Mouse (Mus musculus): ENCODE measurements at regions not wholly inside any gene's neighbourhood (a gene's known extent, or its start where the extent isn't known, plus 50 kb on each side); places are given as distances from the start of the nearest gene placed in this dataset.
A peak's percentile ranks its signal among the peaks of the same experiment; 100 is the strongest.
"Not testable (repeated sequence)": the region's sequence is repeated elsewhere in the genome, so short reads cannot be mapped to it uniquely, and the experiment has no call there.

DNA sequence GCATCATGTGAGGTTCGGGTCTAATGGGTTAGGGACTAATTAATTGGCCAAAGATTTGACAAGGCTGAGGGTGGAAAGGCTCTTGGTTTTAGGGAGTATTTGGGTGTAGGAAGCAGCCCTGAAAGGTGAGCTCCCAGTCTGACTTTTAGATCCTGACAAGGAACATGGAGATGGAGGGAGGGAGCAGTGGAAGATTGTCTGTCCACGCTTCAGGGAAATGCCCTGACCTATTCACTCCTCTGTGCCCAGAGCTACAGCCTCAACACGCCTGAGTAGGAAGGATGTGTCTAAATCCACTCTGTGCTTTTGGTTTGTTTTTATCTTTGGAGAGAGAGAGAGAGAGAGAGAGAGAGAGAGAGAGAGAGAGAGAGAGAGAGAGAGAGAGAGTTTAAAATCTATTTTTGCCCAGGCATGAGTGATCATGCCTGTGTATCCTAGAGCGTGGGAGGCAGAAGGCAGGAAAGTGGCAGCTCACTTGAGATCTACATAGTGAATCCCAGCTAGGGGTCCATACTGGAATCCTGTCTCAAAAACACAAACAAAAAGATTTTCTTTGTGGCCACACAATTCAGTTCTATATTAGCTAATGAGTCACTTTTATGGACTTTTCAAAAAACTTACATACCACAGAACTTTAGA, 511.5 kb upstream of the Tbl1xr1 start:
- no peak for ATAC-seq (ENCODE audit: insufficient read depth, low FRiP score, low read depth)
- no peak overlapping the region for H3K27ac ChIP-seq

DNA sequence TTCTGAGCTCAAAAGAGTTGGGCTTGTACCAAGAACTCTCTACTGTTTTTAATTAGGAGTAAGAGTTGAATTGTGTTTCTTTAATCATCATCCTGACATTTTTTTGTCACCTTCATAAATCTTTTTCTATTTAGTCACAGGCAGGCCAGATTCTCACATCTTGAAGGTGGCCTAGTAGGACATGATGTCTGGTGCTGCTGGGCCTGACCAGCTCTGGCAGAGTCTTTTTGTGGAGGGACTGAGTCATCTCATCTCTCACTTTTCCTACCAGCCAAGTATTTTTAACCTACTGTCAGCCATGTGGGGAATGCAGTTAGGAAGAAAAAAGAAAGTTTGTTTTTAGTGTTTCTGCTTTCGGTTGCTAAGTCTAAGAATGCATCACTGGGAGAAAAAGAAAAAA, 506.7 kb upstream of the Tbl1xr1 start:
- no peak for ATAC-seq (ENCODE audit: insufficient read depth, low FRiP score, low read depth)
- no peak overlapping the region for H3K4me3 ChIP-seq (replicated peaks)
- H3K4me2 ChIP-seq: no peak overlapping the region
- no peaks in the 10 kb centered on the region for H3K36me3 ChIP-seq
- H3K9ac ChIP-seq: no peak overlapping the region
- H3K4me1 ChIP-seq: no peaks in the 10 kb centered on the region
- 72% methylated on average over 1 of the region's 1 CpGs for WGBS
- no peaks in the 10 kb centered on the region for H3K9me3 ChIP-seq
- H3K27ac ChIP-seq: no peak overlapping the region
- no peaks in the 10 kb centered on the region for H3K27me3 ChIP-seq (replicated peaks)

More for the DNA sequence above, 511.5 kb upstream of the Tbl1xr1 start:
- Histone ChIP-seq H3K27me3 (replicated peaks) (no peaks in the 10 kb centered on the region), H3K9ac (no peak overlapping the region), H3K4me2 (no peak overlapping the region), H3K9me3 (no peaks in the 10 kb centered on the region), H3K36me3 (no peaks in the 10 kb centered on the region), H3K4me3 (replicated peaks) (no peak overlapping the region), H3K4me1 (peaks cover 9% of the 10 kb centered on the region; the same call in 1 of the 2 replicates)
- WGBS: 49% methylated on average over 4 of the region's 4 CpGs

DNA sequence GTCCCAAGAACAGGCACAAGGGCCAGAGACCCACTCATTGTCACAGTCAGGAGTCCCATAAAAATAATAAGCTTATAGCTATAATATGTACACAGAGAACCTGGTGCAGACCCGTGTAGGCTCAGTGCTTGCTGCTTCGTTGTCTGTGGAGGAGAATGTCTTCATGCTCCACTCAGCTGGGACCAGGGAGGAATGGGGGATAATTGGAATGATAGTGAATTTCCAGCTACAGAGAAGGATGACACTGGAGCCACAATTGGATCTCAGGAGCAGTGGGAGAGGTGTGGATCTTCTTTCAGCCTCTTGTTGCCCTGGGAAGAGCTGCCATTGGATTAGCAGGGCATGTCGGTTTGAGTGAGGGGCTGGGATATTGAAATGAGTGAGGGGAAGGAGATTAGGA, 497.8 kb upstream of the Tbl1xr1 start:
- 75% methylated on average over 3 of the region's 3 CpGs for WGBS
- Histone ChIP-seq H3K4me2 (no peak overlapping the region), H3K36me3 (no peaks in the 10 kb centered on the region), H3K27ac (no peak overlapping the region), H3K4me3 (replicated peaks) (no peak overlapping the region), H3K9me3 (no peaks in the 10 kb centered on the region), H3K4me1 (no peaks in the 10 kb centered on the region), H3K27me3 (replicated peaks) (no peaks in the 10 kb centered on the region), H3K9ac (no peak overlapping the region)
- ATAC-seq (ENCODE audit: insufficient read depth, low FRiP score, low read depth): no peak

DNA sequence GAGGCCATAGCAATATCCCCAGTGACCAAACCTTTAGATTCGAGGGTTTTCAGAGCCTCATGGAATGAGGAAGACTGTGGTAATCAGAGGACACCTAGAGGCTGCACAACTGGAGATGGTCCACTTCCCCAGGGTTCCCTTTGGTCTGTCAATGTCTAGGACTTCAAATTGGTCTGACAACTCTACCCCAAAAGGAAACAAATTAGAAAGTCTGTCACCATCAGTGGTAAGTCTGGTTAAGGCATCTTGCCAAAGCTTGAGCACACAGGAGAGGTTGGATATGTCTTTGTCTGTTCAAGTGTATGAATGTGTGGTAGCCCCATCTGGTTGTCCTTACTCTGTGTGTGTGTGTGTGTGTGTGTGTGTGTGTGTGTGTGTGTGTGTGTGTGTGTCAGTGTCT, 494.3 kb upstream of the Tbl1xr1 start:
- 71% methylated on average over 1 of the region's 1 CpGs for WGBS
- H3K27me3 ChIP-seq (replicated peaks): no peaks in the 10 kb centered on the region

DNA sequence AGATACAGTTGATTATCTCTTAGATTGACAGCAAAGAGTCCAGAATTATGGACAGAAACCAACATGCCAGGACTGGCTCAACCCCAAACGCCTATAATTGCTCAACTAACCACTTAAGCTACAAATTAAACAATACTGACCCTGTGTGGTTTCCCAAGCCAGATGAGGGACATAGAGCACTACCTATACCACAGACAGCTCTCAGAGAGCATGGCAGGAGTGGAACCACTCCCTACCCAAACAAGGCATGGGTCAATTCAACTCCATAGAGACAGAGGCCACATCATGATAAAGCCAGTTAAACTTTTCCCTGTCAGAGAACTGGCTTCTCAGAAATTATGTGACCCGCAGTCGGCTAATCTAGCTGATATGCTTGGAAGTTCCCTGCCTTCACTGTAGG, 490.7 kb upstream of the Tbl1xr1 start:
- peak; percentile 66; the same call in 1 of the 2 replicates for ATAC-seq (ENCODE audit: insufficient read depth, low FRiP score, low read depth)
- Histone ChIP-seq H3K4me1 (no peaks in the 10 kb centered on the region), H3K36me3 (no peaks in the 10 kb centered on the region), H3K27ac (no peak overlapping the region), H3K27me3 (replicated peaks) (no peaks in the 10 kb centered on the region), H3K4me3 (replicated peaks) (no peak overlapping the region), H3K4me2 (no peak overlapping the region), H3K9ac (no peak overlapping the region), H3K9me3 (no peaks in the 10 kb centered on the region)
- 64% methylated on average over 3 of the region's 3 CpGs for WGBS

More for the DNA sequence above, 494.3 kb upstream of the Tbl1xr1 start:
- ATAC-seq (ENCODE audit: insufficient read depth, low FRiP score, low read depth): no peak
- Histone ChIP-seq H3K9ac (no peak overlapping the region), H3K27ac (no peak overlapping the region), H3K4me2 (no peak overlapping the region), H3K36me3 (no peaks in the 10 kb centered on the region), H3K4me3 (replicated peaks) (no peak overlapping the region), H3K9me3 (no peaks in the 10 kb centered on the region), H3K4me1 (no peaks in the 10 kb centered on the region)

DNA sequence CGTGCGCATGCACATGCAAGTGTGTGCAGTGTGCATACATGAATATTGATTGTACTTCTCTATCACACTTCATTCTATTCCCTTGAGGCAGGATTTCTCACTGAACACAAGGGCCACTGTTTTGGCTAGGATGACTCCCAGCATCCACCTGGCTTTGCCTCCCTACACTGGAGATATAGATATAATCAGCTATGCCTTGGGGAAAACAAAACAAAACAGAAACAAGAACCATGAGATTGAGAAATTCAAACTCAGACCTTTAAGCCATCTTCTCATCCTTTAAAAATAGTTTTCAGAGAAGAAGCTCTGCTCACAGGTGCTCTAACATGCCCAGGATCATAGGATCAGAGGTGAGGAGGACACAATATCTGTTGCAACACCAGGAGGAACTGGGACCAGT, 469.6 kb upstream of the Tbl1xr1 start:
- Histone ChIP-seq H3K4me2 (no peak overlapping the region), H3K4me1 (no peaks in the 10 kb centered on the region), H3K4me3 (replicated peaks) (no peak overlapping the region), H3K27me3 (replicated peaks) (no peaks in the 10 kb centered on the region), H3K27ac (no peak overlapping the region), H3K9me3 (no peaks in the 10 kb centered on the region), H3K9ac (no peak overlapping the region), H3K36me3 (no peaks in the 10 kb centered on the region)
- WGBS: 96% methylated on average over 2 of the region's 2 CpGs
- no peak for ATAC-seq (ENCODE audit: insufficient read depth, low FRiP score, low read depth)

DNA sequence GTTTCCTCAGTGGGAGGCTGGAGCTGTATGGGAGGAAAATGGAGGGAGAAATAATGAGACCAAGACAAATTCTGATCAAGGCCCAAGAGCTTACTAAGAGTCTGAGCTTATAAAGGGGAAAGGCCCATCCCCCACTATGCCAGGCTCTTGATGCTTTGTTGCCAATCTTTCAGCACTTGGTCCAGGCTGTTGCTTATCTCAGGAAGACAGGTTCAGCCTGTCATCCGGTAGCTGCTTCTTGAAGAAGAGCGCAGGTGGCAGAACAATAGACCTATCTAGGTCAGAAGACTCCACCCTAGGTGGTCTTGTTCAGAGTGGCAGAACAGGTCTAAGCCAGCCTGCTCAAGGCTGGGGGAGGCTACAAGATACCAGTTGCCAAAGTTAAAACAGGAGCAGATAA, 466.2 kb upstream of the Tbl1xr1 start:
- 89% methylated on average over 2 of the region's 2 CpGs for WGBS
- H3K4me3 ChIP-seq (replicated peaks): no peak overlapping the region
- ATAC-seq (ENCODE audit: insufficient read depth, low FRiP score, low read depth): no peak
- H3K9me3 ChIP-seq: no peaks in the 10 kb centered on the region
- no peak overlapping the region for H3K27ac ChIP-seq
- H3K27me3 ChIP-seq (replicated peaks): no peaks in the 10 kb centered on the region
- H3K9ac ChIP-seq: no peak overlapping the region
- no peak overlapping the region for H3K4me2 ChIP-seq
- H3K4me1 ChIP-seq: no peaks in the 10 kb centered on the region
- no peaks in the 10 kb centered on the region for H3K36me3 ChIP-seq

DNA sequence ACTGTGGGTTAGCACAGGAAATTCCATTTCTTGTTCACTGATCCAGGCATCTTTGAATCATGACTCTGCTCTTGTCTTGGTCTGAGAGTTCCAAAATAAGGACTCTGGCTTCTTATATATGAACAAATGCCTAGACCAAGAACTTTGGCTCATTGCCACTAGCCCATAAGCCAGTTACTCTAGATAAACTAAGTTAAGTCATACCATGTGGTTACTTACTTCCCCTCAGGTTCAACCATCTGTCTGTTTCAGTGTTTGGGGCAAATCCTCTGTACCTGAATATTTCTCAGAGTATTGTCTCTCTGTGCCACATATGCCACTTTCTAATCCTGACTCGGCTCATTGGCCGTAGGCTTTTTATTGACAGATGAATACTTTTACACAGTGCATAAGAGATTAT, 454.7 kb upstream of the Tbl1xr1 start:
- Histone ChIP-seq H3K4me2 (no peak overlapping the region), H3K27me3 (replicated peaks) (no peaks in the 10 kb centered on the region), H3K9ac (no peak overlapping the region), H3K4me3 (replicated peaks) (no peak overlapping the region), H3K4me1 (no peaks in the 10 kb centered on the region), H3K36me3 (no peaks in the 10 kb centered on the region), H3K9me3 (no peaks in the 10 kb centered on the region), H3K27ac (no peak overlapping the region)
- 90% methylated on average over 2 of the region's 2 CpGs for WGBS
- no peak for ATAC-seq (ENCODE audit: insufficient read depth, low FRiP score, low read depth)

DNA sequence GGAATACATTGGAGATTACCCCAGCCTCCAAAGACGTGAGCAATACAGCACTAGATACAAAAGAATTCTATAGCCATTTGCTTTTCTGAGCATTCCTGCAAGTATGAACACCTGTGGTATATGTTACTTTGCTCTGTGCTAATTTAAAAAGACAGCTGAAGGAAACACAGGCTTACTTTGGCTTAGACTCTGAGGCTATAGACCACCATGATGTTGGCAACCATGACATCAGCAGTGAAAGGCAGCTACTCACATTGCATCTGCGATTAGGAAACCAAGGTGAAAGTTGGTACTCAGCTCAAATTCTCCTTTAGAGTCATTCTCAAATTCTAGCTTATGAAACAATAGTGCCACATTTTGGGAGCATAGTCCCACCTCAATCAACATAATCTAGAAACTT, 451.4 kb upstream of the Tbl1xr1 start:
- no peaks in the 10 kb centered on the region for H3K36me3 ChIP-seq
- no peak overlapping the region for H3K9ac ChIP-seq
- no peak overlapping the region for H3K4me2 ChIP-seq
- no peak overlapping the region for H3K27ac ChIP-seq
- H3K4me1 ChIP-seq: no peaks in the 10 kb centered on the region
- no peak overlapping the region for H3K4me3 ChIP-seq (replicated peaks)
- no peaks in the 10 kb centered on the region for H3K27me3 ChIP-seq (replicated peaks)
- H3K9me3 ChIP-seq: no peaks in the 10 kb centered on the region
- 80% methylated on average over 2 of the region's 2 CpGs for WGBS
- ATAC-seq (ENCODE audit: insufficient read depth, low FRiP score, low read depth): no peak

DNA sequence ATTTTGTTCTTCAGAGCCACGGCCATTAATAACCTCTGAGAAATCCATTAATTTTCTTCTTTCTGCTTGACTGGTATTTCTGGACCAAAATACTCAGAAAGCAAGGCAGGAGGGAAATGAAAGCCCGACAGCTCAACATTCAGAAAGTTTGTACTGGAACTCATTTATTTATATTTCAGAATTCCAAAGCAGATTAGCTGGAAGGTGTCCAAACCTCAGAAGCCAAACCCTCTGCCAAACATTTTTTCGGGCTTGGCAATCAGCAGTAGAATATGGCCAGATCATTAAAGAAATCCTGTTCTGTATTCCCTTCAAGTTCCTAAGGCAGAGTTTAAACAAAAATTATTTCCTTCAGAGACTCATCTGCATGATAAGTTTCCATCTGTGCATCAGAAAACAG, 450.4 kb upstream of the Tbl1xr1 start:
- no peak for ATAC-seq (ENCODE audit: insufficient read depth, low FRiP score, low read depth)
- H3K27ac ChIP-seq: 0 out of 2 replicates have a peak overlapping the region, but pooled peaks have one; percentile 23

DNA sequence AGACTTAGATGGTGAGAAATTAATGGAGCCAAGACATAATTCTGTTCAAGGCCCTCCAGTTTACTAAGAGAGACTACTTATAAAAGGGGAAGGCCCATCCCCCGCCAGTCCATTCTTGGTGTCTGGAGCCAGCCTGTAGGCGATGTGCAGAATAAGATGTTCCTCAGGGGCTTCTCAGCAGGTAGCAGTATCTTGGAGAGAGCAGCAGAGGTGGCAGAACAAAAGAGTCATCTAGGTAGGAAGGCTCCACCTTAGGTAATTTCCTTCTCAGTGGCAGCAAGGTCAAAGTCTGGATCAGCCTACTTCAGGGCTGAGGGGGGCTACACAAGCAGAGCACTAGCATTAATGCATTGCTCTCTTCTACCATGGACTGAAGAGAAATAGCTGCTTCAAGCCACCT, 449.4 kb upstream of the Tbl1xr1 start:
- not testable (repeated sequence) for H3K36me3 ChIP-seq; H3K27ac ChIP-seq; H3K9me3 ChIP-seq; H3K9ac ChIP-seq; H3K4me2 ChIP-seq; H3K4me1 ChIP-seq; ATAC-seq (ENCODE audit: insufficient read depth, low FRiP score, low read depth); H3K4me3 ChIP-seq (replicated peaks); H3K27me3 ChIP-seq (replicated peaks)
- 92% methylated on average over 2 of the region's 2 CpGs for WGBS

More for the DNA sequence above, 450.4 kb upstream of the Tbl1xr1 start:
- no peaks in the 10 kb centered on the region for H3K27me3 ChIP-seq (replicated peaks)
- no peaks in the 10 kb centered on the region for H3K36me3 ChIP-seq
- no peak overlapping the region for H3K9ac ChIP-seq
- no peak overlapping the region for H3K4me3 ChIP-seq (replicated peaks)
- no peak overlapping the region for H3K4me2 ChIP-seq
- WGBS: 16% methylated on average over 3 of the region's 3 CpGs
- H3K4me1 ChIP-seq: no peaks in the 10 kb centered on the region
- H3K9me3 ChIP-seq: no peaks in the 10 kb centered on the region

DNA sequence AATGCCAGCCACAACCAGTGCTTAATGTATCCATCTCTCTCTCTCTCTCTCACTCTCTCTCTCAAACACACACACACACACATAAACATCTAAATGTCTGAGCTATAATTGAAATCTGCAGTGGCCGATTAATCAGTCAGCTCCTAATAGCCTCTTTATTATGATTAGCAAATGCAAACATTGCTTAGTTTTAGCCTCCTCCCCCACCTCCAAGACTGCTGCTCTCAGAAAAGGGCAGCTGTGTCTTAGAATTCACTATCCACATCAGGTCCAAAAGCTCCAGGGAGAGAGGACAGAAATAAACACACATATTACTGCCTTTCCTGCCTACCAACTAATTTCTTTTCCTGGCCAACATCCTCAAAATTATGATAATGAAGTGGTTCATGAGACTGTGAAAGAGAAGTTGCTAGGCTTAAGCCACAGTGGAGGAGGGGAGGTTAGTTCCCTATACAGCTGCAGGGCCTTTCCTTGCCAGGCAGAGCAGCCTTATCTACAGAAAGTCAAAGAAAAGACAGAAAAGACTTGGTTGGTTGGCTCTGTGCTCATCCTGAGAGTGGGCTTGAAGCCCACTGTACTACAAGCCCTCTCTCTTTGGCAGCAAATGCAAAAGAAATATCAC, 442.7 kb upstream of the Tbl1xr1 start:
- Histone ChIP-seq H3K9me3 (no peaks in the 10 kb centered on the region), H3K36me3 (no peaks in the 10 kb centered on the region), H3K27ac (peak overlapping the region; percentile 82), H3K4me3 (replicated peaks) (no peak overlapping the region), H3K4me2 (no peak overlapping the region), H3K9ac (no peak overlapping the region), H3K27me3 (replicated peaks) (no peaks in the 10 kb centered on the region), H3K4me1 (peaks cover 9% of the 10 kb centered on the region)
- ATAC-seq (ENCODE audit: insufficient read depth, low FRiP score, low read depth): peak; percentile 73
- WGBS: 14% methylated on average over 1 of the region's 1 CpGs
